Mouse (Mus musculus): ENCODE data around the gene Dennd2c. TPM values are rescaled to one million over a fixed set of nuclear protein-coding genes. Genes with fewer than 3 reads are reported as not detected.
"Not testable (repeated sequence)": the region's sequence is repeated elsewhere in the genome, so short reads cannot be mapped to it uniquely, and the experiment has no call there.

Gene Dennd2c
- polyA plus RNA-seq, 1 experiment: 0.15 TPM

DNA sequence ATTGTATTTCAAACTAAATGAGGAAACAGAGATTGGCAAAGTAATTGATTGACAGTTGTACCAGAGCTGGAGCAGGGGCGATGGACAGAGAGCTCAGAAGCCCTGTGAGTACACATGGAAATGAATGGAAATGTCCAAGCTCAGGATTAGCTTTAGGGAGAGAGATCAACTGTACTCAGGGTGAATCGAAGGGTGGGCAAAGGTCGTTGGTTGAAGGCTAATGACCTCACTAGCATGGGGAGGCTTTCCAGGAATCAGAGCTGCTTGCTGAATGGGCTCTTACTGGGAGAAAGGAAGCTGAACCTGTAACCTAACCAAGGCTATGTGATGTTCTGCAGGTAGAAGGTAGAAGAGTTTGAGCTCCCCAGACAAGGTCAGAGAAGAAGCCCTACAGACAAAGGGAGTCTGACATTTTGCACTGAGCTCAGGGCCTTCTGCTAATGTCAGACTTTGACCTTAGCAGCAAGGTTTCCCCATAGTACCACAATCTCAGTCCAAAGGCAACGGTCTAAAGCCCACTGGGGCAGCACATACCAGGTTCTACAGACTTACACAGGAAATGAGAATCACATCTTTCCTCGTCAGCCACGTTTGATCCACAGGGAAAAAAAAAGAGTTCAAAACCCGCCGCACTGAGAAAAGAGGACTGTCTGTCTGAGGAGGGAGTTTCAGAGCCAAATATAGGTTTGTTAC is 112.3 kb downstream of the Dennd2c start:
- WGBS: 72% methylated on average over 8 of the region's 8 CpGs
- Histone ChIP-seq H3K4me3 (ENCODE audit: low read depth, low read length) (no peak overlapping the region), H3K36me3 (ENCODE audit: control insufficient read depth, insufficient read depth, low read length) (no peaks in the 10 kb centered on the region), H3K4me1 (ENCODE audit: control insufficient read depth, insufficient read depth, insufficient read length, low read length) (peaks cover 1% of the 10 kb centered on the region; the same call in 1 of the 2 replicates), H3K27ac (ENCODE audit: insufficient read depth, low read depth, low read length) (no peak overlapping the region), H3K27me3 (ENCODE audit: control insufficient read depth, insufficient read depth, low read length) (no peaks in the 10 kb centered on the region)
- no peak for TF ChIP-seq CTCF (IDR thresholded peaks at IDR 0.05; ENCODE audit: extremely low read depth, insufficient read length, insufficient replicate concordance, low read depth, low read length)
- no peak for TF ChIP-seq POLR2A (IDR thresholded peaks at IDR 0.05; ENCODE audit: low read depth, low read length)

DNA sequence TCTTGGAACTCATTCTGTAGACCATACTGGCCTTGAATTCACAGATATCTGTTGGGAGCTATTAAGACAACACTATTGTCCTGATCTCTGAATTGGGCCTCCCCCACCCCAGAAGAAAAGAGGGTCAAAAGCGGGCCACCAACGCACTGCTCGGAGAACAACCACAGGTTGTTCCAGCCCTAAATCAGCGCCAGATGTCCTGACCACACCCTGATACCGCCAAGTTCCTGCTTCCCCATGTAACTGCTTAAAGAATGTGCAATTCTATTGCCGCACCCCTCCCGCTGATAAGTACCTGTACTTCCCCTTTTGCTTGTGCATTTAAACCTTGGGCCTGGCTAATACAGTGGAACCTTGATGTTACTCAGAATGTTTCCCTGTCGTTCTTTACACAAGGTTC is 113.0 kb downstream of the Dennd2c start:
- WGBS: 83% methylated on average over 8 of the region's 8 CpGs

More for the DNA sequence above, 113.0 kb downstream of the Dennd2c start:
- not testable (repeated sequence) for H3K27me3 ChIP-seq (ENCODE audit: control insufficient read depth, insufficient read depth, low read length); H3K4me3 ChIP-seq (ENCODE audit: low read depth, low read length); H3K27ac ChIP-seq (ENCODE audit: insufficient read depth, low read depth, low read length); H3K36me3 ChIP-seq (ENCODE audit: control insufficient read depth, insufficient read depth, low read length); H3K4me1 ChIP-seq (ENCODE audit: control insufficient read depth, insufficient read depth, insufficient read length, low read length)

Other genes starting within 250 kb of the Dennd2c start
- gene Sycp1, start 166.5 kb upstream of the Dennd2c start, polyA plus RNA-seq (2012; rRNA removed): not detected in 2 replicates
- not detected in 2 replicates for gene Nr1h5, start 138.5 kb upstream of the Dennd2c start, polyA plus RNA-seq (2012; rRNA removed)
- gene Sike1, start 106.9 kb upstream of the Dennd2c start, polyA plus RNA-seq (2012; rRNA removed): 5.1 and 10.8 TPM in 2 replicates
- gene Csde1, start 82.2 kb upstream of the Dennd2c start, polyA plus RNA-seq (2012; rRNA removed): 4.1 and 9.2 TPM in 2 replicates
- gene Nras, start 44.3 kb upstream of the Dennd2c start, polyA plus RNA-seq (2012; rRNA removed): 5.2 and 8.6 TPM in 2 replicates
- gene Ampd1, start 28.6 kb upstream of the Dennd2c start, polyA plus RNA-seq (2012; rRNA removed): not detected in 2 replicates
- 7.1 and 10.2 TPM in 2 replicates for gene Bcas2, start 69.1 kb downstream of the Dennd2c start, polyA plus RNA-seq (2012; rRNA removed)
- gene Trim33, start 176.7 kb downstream of the Dennd2c start, polyA plus RNA-seq (2012; rRNA removed): 2.3 and 4.7 TPM in 2 replicates

Measured in small intestine, adult 2 months (tissue).